Mouse (Mus musculus) megakaryocyte, embryonic 14.5 days (primary cell): Measurements from ENCODE around the gene Lrpprc.

Experiments
- FLI1 ChIP-seq: IDR thresholded peaks from 2 replicates; pipeline ENCODE4 v1.6.1; 2012; ENCODE audit warnings: low read length, inconsistent platforms, mixed read lengths
- GATA1 ChIP-seq: IDR thresholded peaks from 3 replicates; pipeline ENCODE4 v1.6.1; 2012; ENCODE audit warnings: mixed read lengths, low read length, inconsistent platforms, borderline replicate concordance

DNA sequence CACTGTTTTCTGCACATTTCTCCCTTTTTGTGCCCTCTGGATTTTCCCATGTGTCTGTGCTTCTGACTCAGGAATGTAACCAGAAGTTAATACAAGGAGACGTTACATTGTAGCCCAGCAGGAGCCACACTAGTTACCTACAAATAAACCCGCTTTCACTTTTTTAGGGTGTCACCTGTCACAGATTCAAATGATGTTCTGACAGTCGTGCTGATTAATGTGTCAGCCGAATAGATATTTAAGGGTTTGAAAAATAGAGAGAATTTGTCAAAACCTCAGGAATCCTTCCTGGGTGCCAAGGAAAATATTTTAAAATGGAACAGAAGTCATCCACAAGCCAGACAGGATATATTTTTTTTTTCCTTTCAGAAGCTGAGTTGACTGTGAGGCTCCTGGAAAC, 105.3 kb downstream of the Lrpprc start:
- no peak for TF ChIP-seq GATA1
- no peak for TF ChIP-seq FLI1
